Mouse (Mus musculus) limb, embryonic 11.5 days (tissue): ENCODE results near the gene Plekhm2. TPM values are rescaled to one million over a fixed set of nuclear protein-coding genes. Genes with fewer than 3 reads are reported as not detected.

Experiments
- ATAC-seq: fragments of 200-750 bp; cut with Nextera tagmentation; 2 replicates; pipeline ENCODE4 v1.8.0; 2017; ENCODE audit warnings: low read depth; ENCODE audit not compliant: insufficient number of reproducible peaks, low FRiP score, low TSS enrichment
- DNase-seq: peaks from one replicate; pipeline ENCODE4 v3.0.0-alpha.2; 2015; ENCODE audit warnings: low spot score
- H3K27ac ChIP-seq: fragments of 300-500 bp; sonication (generic); replicated peaks from 2 replicates; pipeline ENCODE4 v1.5.1; 2014; ENCODE audit warnings: low read depth, mild to moderate bottlenecking, low read length
- H3K27me3 ChIP-seq: fragments of 300-500 bp; sonication (generic); 2 replicates; pipeline ENCODE4 v1.6.1; 2014; ENCODE audit warnings: mild to moderate bottlenecking, low read length, mixed read lengths; ENCODE audit not compliant: control insufficient read depth, insufficient read depth
- H3K36me3 ChIP-seq: fragments of 300-500 bp; sonication (generic); 2 replicates; pipeline ENCODE4 v1.6.1; 2014; ENCODE audit warnings: mild to moderate bottlenecking, low read length, moderate library complexity, mixed read lengths; ENCODE audit not compliant: control insufficient read depth, insufficient read depth
- H3K4me1 ChIP-seq: fragments of 300-500 bp; sonication (generic); 2 replicates; pipeline ENCODE4 v1.6.1; 2014; ENCODE audit warnings: low read length, mixed read lengths; ENCODE audit not compliant: control insufficient read depth, insufficient read depth
- H3K4me2 ChIP-seq: fragments of 300-500 bp; sonication (generic); 2 replicates; pipeline ENCODE4 v1.6.1; 2014; ENCODE audit warnings: low read depth, mild to moderate bottlenecking, moderate library complexity; ENCODE audit not compliant: severe bottlenecking
- H3K4me3 ChIP-seq: fragments of 300-500 bp; sonication (generic); 2 replicates; pipeline ENCODE4 v1.5.1; 2014; ENCODE audit warnings: low read depth, low read length
- H3K9ac ChIP-seq: fragments of 300-500 bp; sonication (generic); 2 replicates; pipeline ENCODE4 v1.6.1; 2014; ENCODE audit warnings: mild to moderate bottlenecking, low read length
- H3K9me3 ChIP-seq: fragments of 300-500 bp; sonication (generic); 2 replicates; pipeline ENCODE4 v1.6.1; 2016; ENCODE audit warnings: low read length; ENCODE audit not compliant: control insufficient read depth
- WGBS: fragments of 180-500 bp; shearing (Covaris S2); extraction: QIAGEN DNeasy Blood & Tissue Kit; methylation state at CpG from one replicate; pipeline ENCODE4 v1.1.7; 2014; 5-methylcytosine and 5-hydroxymethylcytosine counted together
- polyA plus RNA-seq: library from polyadenylated mRNA; unstranded; fragments of >200 nt; fragmentation: Nextera tagmentation; extraction: Ambion mirVana; gene quantifications from 2 replicates; pipeline ENCODE4 v1.2.1, GENCODE M21; 2014

Plekhm2 gene
- polyA plus RNA-seq, 1 experiment from 2014 or later = 4.4 TPM

GRCm38 (mm10) chr4:141604493-141604892 is 60.2 kb downstream of the Plekhm2 start:
- DNase-seq (no peak), ATAC-seq (no peak)
- Histone ChIP-seq H3K4me3 (no peak overlapping the region), H3K4me2 (no peak overlapping the region), H3K36me3 (no peaks in the 10 kb centered on the region), H3K27me3 (no peaks in the 10 kb centered on the region), H3K27ac (no peak overlapping the region), H3K9ac (no peak overlapping the region), H3K9me3 (no peaks in the 10 kb centered on the region), H3K4me1 (no peaks in the 10 kb centered on the region)
- WGBS = 80% methylated on average over 8 of the region's 8 CpGs

- H3K4me2 ChIP-seq = no peak overlapping the region
- ATAC-seq (no peak), DNase-seq (no peak)
- no peaks in the 10 kb centered on the region for H3K9me3 ChIP-seq
- no peaks in the 10 kb centered on the region for H3K27me3 ChIP-seq
- H3K9ac ChIP-seq = no peak overlapping the region
- H3K4me3 ChIP-seq = no peak overlapping the region
- 75% methylated on average over 4 of the region's 4 CpGs for WGBS
- H3K27ac ChIP-seq = no peak overlapping the region
- H3K4me1 ChIP-seq = 0 out of 2 replicates have a peak, but pooled peaks cover under 1% of the 10 kb centered on the region
- no peaks in the 10 kb centered on the region for H3K36me3 ChIP-seq
Measured at GRCm38 (mm10) chr4:141603921-141604320, 60.8 kb downstream of the Plekhm2 start.

DNA sequence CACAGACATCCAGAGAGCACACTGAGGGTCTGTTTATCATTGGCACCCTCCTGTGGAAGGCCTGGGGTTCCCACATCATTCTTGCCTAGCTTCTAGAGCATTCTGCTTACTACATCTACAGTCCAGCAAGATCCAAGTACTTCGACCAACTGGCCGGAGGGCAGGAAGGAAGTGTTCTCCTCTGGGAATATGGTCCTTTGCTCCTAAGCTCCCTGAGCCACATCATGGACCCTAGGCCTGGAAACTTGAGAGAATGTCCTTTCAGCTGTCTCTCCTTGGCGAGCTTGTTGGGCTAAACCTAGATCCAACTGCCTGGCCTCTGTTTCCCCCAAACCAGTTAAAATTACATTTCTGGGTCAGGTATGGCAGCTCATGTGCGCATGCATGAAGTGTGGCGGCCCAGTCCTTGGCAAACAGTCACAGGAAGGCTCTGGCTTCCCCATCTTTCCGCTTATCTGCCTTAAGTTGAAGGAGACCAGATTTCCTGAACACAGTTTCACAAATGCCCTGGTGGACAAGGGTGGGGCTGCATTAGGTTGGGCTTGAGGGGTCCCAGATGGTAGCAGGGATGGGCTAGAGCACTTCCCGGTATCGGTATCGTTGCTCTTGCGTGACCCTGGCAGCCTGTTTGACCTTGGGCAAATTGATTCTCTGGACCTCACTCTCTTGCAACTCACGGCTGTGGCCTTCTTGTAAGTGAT is 62.0 kb downstream of the Plekhm2 start:
- ATAC-seq (no peak), DNase-seq (no peak)
- WGBS = 76% methylated on average over 11 of the region's 11 CpGs
- H3K9ac ChIP-seq = no peak overlapping the region
- no peaks in the 10 kb centered on the region for H3K27me3 ChIP-seq
- H3K9me3 ChIP-seq = no peaks in the 10 kb centered on the region
- H3K4me2 ChIP-seq = no peak overlapping the region
- H3K4me1 ChIP-seq = 0 out of 2 replicates have a peak, but pooled peaks cover 5% of the 10 kb centered on the region
- H3K27ac ChIP-seq = no peak overlapping the region
- H3K36me3 ChIP-seq = no peaks in the 10 kb centered on the region
- no peak overlapping the region for H3K4me3 ChIP-seq

DNA sequence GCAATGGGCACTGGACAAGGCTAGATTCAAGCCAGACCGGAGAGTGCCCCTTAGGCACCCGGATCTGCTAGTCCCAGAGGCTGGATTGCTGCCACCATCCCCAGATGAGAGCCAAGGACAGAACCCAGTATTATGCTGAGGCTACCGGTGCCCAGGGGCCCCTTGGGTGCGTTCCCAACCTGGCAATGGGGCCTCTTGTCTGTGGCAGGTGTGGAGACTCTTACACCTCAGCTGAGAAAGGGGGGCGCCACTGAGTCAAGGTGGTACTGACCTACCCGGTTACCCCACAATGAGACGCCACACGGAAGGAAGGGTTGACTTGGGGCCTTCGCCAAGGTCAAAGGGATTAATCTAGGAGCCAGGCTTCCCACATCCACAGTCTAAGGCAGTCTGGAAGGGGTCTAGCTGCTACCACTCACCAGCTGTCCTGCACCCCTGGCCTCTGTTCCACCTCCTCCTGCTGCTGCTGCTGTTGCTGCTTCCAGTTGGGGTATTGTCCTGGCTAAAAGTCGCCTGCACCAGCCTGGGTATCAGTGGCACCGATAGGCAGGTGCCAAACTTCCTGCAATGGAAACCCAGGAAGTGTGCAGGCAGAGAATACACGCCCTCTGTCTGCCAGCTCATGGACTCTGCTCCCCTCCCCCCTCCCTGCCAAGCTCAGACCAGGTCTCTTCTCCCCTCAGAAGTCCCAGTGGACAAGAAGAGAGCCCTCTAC is 63.4 kb downstream of the Plekhm2 start:
- Histone ChIP-seq H3K27ac (no peak overlapping the region), H3K4me2 (no peak overlapping the region), H3K4me1 (0 out of 2 replicates have a peak, but pooled peaks cover 5% of the 10 kb centered on the region), H3K36me3 (no peaks in the 10 kb centered on the region), H3K9me3 (no peaks in the 10 kb centered on the region), H3K9ac (no peak overlapping the region), H3K4me3 (no peak overlapping the region), H3K27me3 (no peaks in the 10 kb centered on the region)
- DNase-seq = no peak
- no peak for ATAC-seq
- 69% methylated on average over 12 of the region's 12 CpGs for WGBS

DNA sequence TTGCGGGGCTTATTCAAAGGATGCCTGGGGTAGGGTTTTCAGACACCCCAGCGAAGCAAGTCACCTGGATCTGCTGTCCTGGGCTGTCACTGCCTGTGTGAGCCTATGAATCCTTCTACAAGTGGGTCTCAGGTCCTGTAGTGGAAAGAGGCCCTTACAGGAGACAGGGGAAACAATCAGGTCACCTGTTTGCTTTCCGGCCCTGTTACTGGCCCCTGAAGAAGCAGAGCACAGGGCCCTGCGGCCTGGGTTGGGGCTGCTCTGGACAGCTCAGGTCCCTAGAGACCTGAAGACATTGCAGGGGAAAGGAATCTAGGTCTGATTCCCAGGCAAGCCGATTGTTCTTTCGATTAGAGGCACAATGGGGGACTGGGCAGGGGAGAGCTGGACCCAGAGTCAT is 64.3 kb downstream of the Plekhm2 start:
- 0 out of 2 replicates have a peak, but pooled peaks cover 5% of the 10 kb centered on the region for H3K4me1 ChIP-seq
- DNase-seq = peak; percentile 39
- H3K36me3 ChIP-seq = no peaks in the 10 kb centered on the region
- WGBS = 38% methylated on average over 6 of the region's 6 CpGs
- ATAC-seq = no peak
- no peaks in the 10 kb centered on the region for H3K27me3 ChIP-seq
- H3K4me2 ChIP-seq = no peak overlapping the region
- no peak overlapping the region for H3K27ac ChIP-seq
- H3K9ac ChIP-seq = no peak overlapping the region
- no peaks in the 10 kb centered on the region for H3K9me3 ChIP-seq
- H3K4me3 ChIP-seq = no peak overlapping the region; the same call in 1 of the 2 replicates

GRCm38 (mm10) chr4:141599251-141600141 is 65.2 kb downstream of the Plekhm2 start:
- Histone ChIP-seq H3K4me2 (peak overlapping the region; percentile 92), H3K9ac (peak overlapping the region; percentile 85), H3K36me3 (peaks cover 5% of the 10 kb centered on the region; the same call in 1 of the 2 replicates), H3K4me3 (peak overlapping the region; percentile 72), H3K4me1 (0 out of 2 replicates have a peak, but pooled peaks cover 5% of the 10 kb centered on the region), H3K9me3 (no peaks in the 10 kb centered on the region), H3K27me3 (no peaks in the 10 kb centered on the region), H3K27ac (peak overlapping the region; percentile 68)
- DNase-seq (peak; percentile 80), ATAC-seq (peak; percentile 24; the same call in 1 of the 2 replicates)
- WGBS = under 1% methylated on average over 42 of the region's 57 CpGs

DNA sequence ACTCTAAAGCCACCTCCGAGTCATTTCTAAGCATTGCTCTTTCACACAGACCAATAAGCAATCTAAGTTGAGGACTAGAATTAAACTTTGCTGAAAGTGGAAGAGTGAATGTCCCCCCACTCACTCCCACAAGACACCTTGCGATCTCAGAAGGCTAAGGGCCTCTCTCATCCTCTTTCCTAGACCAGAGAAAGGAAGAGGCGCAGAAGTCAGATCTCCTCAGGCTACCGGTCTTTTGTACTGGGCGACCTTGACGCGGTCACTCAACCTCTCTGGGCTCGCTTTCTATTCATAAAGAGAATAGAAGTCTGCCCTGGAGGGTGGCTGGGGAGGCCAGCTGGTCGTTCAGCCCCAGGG is 65.8 kb downstream of the Plekhm2 start:
- peak overlapping the region; percentile 85 for H3K9ac ChIP-seq
- H3K4me2 ChIP-seq = peak overlapping the region; percentile 92
- H3K4me3 ChIP-seq = peak overlapping the region; percentile 72
- WGBS = 1% methylated on average over 9 of the region's 9 CpGs
- no peaks in the 10 kb centered on the region for H3K27me3 ChIP-seq
- ATAC-seq (no peak), DNase-seq (no peak)
- peaks cover 5% of the 10 kb centered on the region; the same call in 1 of the 2 replicates for H3K36me3 ChIP-seq
- peak overlapping the region; percentile 68 for H3K27ac ChIP-seq
- H3K4me1 ChIP-seq = 0 out of 2 replicates have a peak, but pooled peaks cover 5% of the 10 kb centered on the region
- no peaks in the 10 kb centered on the region for H3K9me3 ChIP-seq
